Mouse (Mus musculus): Measurements from ENCODE around the gene Nt5m. TPM values are rescaled to one million over a fixed set of nuclear protein-coding genes. Genes with fewer than 3 reads are reported as not detected.
A peak's percentile ranks its signal among the peaks of the same experiment; 100 is the strongest.

The Nt5m gene
- polyA plus RNA-seq, 1 experiment from 2014 or later = 35.2 TPM

DNA sequence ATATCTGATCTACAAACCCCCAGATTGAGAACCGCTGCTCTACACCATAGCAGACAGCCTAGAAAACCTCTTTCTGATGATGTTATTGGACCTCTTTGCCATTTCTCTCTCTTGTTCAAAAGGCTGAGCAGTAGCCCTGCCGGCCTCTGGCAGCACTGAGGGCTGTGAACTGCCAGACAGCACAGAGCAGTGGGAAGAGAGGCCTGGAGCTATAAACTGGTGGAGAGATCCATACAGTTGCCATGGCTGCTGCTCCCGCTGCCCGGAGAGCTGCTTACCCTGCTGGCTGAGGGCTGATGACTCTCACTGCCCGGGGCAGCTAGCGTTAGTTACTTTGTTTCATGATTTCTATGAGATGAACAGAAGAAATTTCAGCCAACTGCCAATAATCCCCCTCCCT lies 52.6 kb downstream of the Nt5m start:
- WGBS = 69% methylated on average over 6 of the region's 6 CpGs

GRCm38 (mm10) chr11:59893153-59893788 lies 54.0 kb downstream of the Nt5m start:
- Histone ChIP-seq H3K27ac (ENCODE audit: low read depth) (no peak overlapping the region), H3K4me2 (no peak overlapping the region), H3K4me3 (ENCODE audit: low read depth, low read length) (no peak overlapping the region), H3K27me3 (ENCODE audit: insufficient read depth, low read length) (no peaks in the 10 kb centered on the region), H3K9ac (no peak overlapping the region), H3K36me3 (ENCODE audit: insufficient read depth) (no peaks in the 10 kb centered on the region), H3K9me3 (ENCODE audit: low read depth, low read length) (no peaks in the 10 kb centered on the region), H3K4me1 (ENCODE audit: insufficient read depth) (peaks cover 4% of the 10 kb centered on the region; the same call in 1 of the 2 replicates)
- ATAC-seq (ENCODE audit: insufficient read depth) (no peak), DNase-seq (peak; percentile 39)
- TF ChIP-seq CTCF (IDR thresholded peaks at IDR 0.05; ENCODE audit: low read depth) = no peak
- 61% methylated on average over 10 of the region's 10 CpGs for WGBS

More for the DNA sequence above, 52.6 kb downstream of the Nt5m start:
- no peaks in the 10 kb centered on the region for H3K36me3 ChIP-seq (ENCODE audit: insufficient read depth)
- no peak overlapping the region for H3K27ac ChIP-seq (ENCODE audit: low read depth)
- no peak for DNase-seq
- no peak overlapping the region for H3K4me3 ChIP-seq (ENCODE audit: low read depth, low read length)
- H3K4me2 ChIP-seq = no peak overlapping the region
- no peak for ATAC-seq (ENCODE audit: insufficient read depth)
- no peak overlapping the region for H3K9ac ChIP-seq
- TF ChIP-seq CTCF (IDR thresholded peaks at IDR 0.05; ENCODE audit: low read depth) = no peak
- no peaks in the 10 kb centered on the region for H3K27me3 ChIP-seq (ENCODE audit: insufficient read depth, low read length)
- H3K4me1 ChIP-seq (ENCODE audit: insufficient read depth) = no peaks in the 10 kb centered on the region
- H3K9me3 ChIP-seq (ENCODE audit: low read depth, low read length) = no peaks in the 10 kb centered on the region

GRCm38 (mm10) chr11:59894916-59895315 lies 55.7 kb downstream of the Nt5m start:
- H3K4me3 ChIP-seq (ENCODE audit: low read depth, low read length) = no peak overlapping the region
- H3K9me3 ChIP-seq (ENCODE audit: low read depth, low read length) = no peaks in the 10 kb centered on the region
- H3K4me2 ChIP-seq = no peak overlapping the region
- H3K9ac ChIP-seq = no peak overlapping the region
- H3K36me3 ChIP-seq (ENCODE audit: insufficient read depth) = no peaks in the 10 kb centered on the region
- ATAC-seq (ENCODE audit: insufficient read depth) (no peak), DNase-seq (no peak)
- no peaks in the 10 kb centered on the region for H3K27me3 ChIP-seq (ENCODE audit: insufficient read depth, low read length)
- 42% methylated on average over 6 of the region's 6 CpGs for WGBS
- no peak for TF ChIP-seq CTCF (IDR thresholded peaks at IDR 0.05; ENCODE audit: low read depth)
- H3K4me1 ChIP-seq (ENCODE audit: insufficient read depth) = peaks cover 6% of the 10 kb centered on the region; the same call in 1 of the 2 replicates
- H3K27ac ChIP-seq (ENCODE audit: low read depth) = no peak overlapping the region

GRCm38 (mm10) chr11:59895316-59895715 lies 56.1 kb downstream of the Nt5m start:
- no peaks in the 10 kb centered on the region for H3K27me3 ChIP-seq (ENCODE audit: insufficient read depth, low read length)
- WGBS = 30% methylated on average over 8 of the region's 8 CpGs
- H3K4me3 ChIP-seq (ENCODE audit: low read depth, low read length) = no peak overlapping the region
- H3K36me3 ChIP-seq (ENCODE audit: insufficient read depth) = no peaks in the 10 kb centered on the region
- no peak for TF ChIP-seq CTCF (IDR thresholded peaks at IDR 0.05; ENCODE audit: low read depth)
- DNase-seq (peak; percentile 48), ATAC-seq (ENCODE audit: insufficient read depth) (no peak)
- peaks cover 6% of the 10 kb centered on the region; the same call in 1 of the 2 replicates for H3K4me1 ChIP-seq (ENCODE audit: insufficient read depth)
- H3K4me2 ChIP-seq = no peak overlapping the region
- H3K9me3 ChIP-seq (ENCODE audit: low read depth, low read length) = no peaks in the 10 kb centered on the region
- H3K9ac ChIP-seq = no peak overlapping the region
- H3K27ac ChIP-seq (ENCODE audit: low read depth) = no peak overlapping the region

DNA sequence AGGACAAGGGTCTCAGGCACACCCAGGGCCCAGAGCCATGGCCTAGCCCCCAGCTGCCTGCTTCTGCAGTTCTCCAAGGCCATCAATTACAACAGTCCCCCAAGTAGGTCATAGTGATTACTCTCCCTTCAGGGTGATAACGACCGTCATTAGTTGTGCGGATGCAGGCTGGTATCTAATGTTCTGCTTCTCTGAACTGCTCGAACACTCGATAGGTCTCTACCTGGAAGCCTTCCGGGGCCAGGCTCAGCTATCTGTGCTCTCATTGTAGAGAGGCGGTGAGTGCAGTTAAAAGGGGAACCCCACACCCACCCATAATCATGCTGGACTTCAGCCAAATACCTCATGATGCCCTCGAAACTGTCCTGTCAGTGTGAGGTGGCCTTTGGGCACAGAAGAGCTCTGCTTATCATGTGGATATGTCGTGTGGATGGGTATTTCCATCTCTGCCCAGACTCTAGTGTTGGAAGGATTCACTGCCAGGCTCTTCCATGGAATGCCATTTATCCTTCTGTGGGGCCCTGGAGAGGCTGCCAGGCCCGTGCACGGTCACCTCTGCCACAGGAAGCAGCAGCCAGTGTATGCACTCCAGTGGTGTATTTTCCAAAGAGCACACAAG lies 58.8 kb downstream of the Nt5m start:
- Histone ChIP-seq H3K9me3 (ENCODE audit: low read depth, low read length) (no peaks in the 10 kb centered on the region), H3K9ac (no peak overlapping the region), H3K36me3 (ENCODE audit: insufficient read depth) (no peaks in the 10 kb centered on the region), H3K4me3 (ENCODE audit: low read depth, low read length) (no peak overlapping the region), H3K4me2 (no peak overlapping the region), H3K27ac (ENCODE audit: low read depth) (peak overlapping the region; percentile 61; the same call in 1 of the 2 replicates), H3K27me3 (ENCODE audit: insufficient read depth, low read length) (no peaks in the 10 kb centered on the region), H3K4me1 (ENCODE audit: insufficient read depth) (peaks cover 6% of the 10 kb centered on the region; the same call in 1 of the 2 replicates)
- ATAC-seq (ENCODE audit: insufficient read depth) (no peak), DNase-seq (no peak)
- TF ChIP-seq CTCF (IDR thresholded peaks at IDR 0.05; ENCODE audit: low read depth) = no peak
- whole genome bisulfite sequencing = 50% methylated on average over 11 of the region's 11 CpGs

- no peaks in the 10 kb centered on the region for H3K9me3 ChIP-seq (ENCODE audit: low read depth, low read length)
- H3K27me3 ChIP-seq (ENCODE audit: insufficient read depth, low read length) = no peaks in the 10 kb centered on the region
- no peak overlapping the region for H3K27ac ChIP-seq (ENCODE audit: low read depth)
- no peak for TF ChIP-seq CTCF (IDR thresholded peaks at IDR 0.05; ENCODE audit: low read depth)
- H3K4me2 ChIP-seq = no peak overlapping the region
- no peak overlapping the region for H3K9ac ChIP-seq
- H3K4me1 ChIP-seq (ENCODE audit: insufficient read depth) = peaks cover 6% of the 10 kb centered on the region; the same call in 1 of the 2 replicates
- 49% methylated on average over 13 of the region's 13 CpGs for WGBS
- no peak overlapping the region for H3K4me3 ChIP-seq (ENCODE audit: low read depth, low read length)
- ATAC-seq (ENCODE audit: insufficient read depth) = no peak
- no peak for DNase-seq
- no peaks in the 10 kb centered on the region for H3K36me3 ChIP-seq (ENCODE audit: insufficient read depth)
Measured at GRCm38 (mm10) chr11:59899711-59900685, 60.8 kb downstream of the Nt5m start.
